In the genomic region with DNA sequence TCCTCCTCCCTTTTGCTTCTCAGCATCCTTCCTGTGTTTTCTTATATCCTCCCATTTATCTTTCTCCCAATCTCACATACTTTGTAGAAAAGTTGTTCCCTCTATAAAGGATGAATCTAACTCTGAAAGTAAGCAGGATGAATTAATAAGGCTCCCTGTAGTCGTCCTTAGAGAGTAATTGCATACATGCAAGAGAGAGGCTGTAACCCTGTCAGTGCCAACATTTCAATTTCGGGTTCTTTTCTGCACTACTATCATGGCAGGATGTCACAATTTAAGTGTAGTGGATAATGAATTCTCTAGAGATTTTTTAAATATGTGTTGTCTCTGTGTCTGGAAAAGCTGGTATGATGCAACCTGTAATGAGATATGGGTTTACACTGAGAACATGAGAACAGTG, we compare ENCODE assay signal across 27 mouse cellular contexts. TPM values are rescaled to one million over a fixed set of nuclear protein-coding genes. Genes with fewer than 3 reads are reported as not detected.
"Had no signal": no experiment of that assay in that cellular context is flagged by ENCODE, and none has a peak within 500 bp of the region (broad histone marks: within the 10 kb centered on the region; RNA-seq: fewer than 3 reads in every experiment).

A gene (minus strand): TSS at position 101 of the 400 bp plus-strand sequence.

- ATAC-seq: liver, embryonic 12.5 days; liver, postnatal 0 days; lung, postnatal 0 days; midbrain, embryonic 13.5 days; midbrain, embryonic 15.5 days; midbrain, embryonic 16.5 days had no signal

- DNase-seq: left cerebral cortex, postnatal 4 days; liver; liver, embryonic 13.5 days; liver, postnatal 0 days; lung, adult 18-20 months; lung, adult 2 months; lung, embryonic 14.5 days; lung, postnatal 10 days; lung, postnatal 14 days; lung, postnatal 36 days; lung, postnatal 4 days; midbrain, embryonic 14.5 days had no signal

RNA-seq across cellular contexts. Expression of the gene that starts here (rescaled TPM):
- total RNA-seq: left cerebral cortex, adult 8-10 months; left cerebral cortex, postnatal 10 days; left cerebral cortex, postnatal 14 days; left cerebral cortex, postnatal 25 days; left cerebral cortex, postnatal 36 days; left cerebral cortex, postnatal 4 days; liver, adult 2 months; megakaryocyte progenitor cell, adult 5-6 weeks; megakaryocyte-erythroid progenitor cell, adult 5-6 weeks; midbrain, postnatal 0 days; monocyte, adult 5-6 weeks had no signal
